Mouse (Mus musculus) activated CD4-positive, CD25-positive, alpha-beta regulatory T cell, adult 4 months (primary cell): ENCODE results near the gene Gm7978. TPM values are rescaled to one million over a fixed set of nuclear protein-coding genes. Genes with fewer than 3 reads are reported as not detected.
"Not testable (repeated sequence)": the region's sequence is repeated elsewhere in the genome, so short reads cannot be mapped to it uniquely, and the experiment has no call there.

ENCODE experiments used
- ATAC-seq: one replicate; pipeline ENCODE4 v1.8.0; 2017
- polyA plus RNA-seq, 2 experiments: library from polyadenylated mRNA; unstranded; fragments of 100-300 nt; shearing (Covaris generic); gene quantifications; one replicate each; pipeline ENCODE4 v1.2.1; 2017

The Gm7978 gene
- not detected for polyA plus RNA-seq

- ATAC-seq: not testable (repeated sequence)
These were observed at the start of gene Gm7978 for GRCm38 (mm10) chr5:95736073-95736472. TSS of gene Gm7978 (minus strand) at chr5:95736173.

DNA sequence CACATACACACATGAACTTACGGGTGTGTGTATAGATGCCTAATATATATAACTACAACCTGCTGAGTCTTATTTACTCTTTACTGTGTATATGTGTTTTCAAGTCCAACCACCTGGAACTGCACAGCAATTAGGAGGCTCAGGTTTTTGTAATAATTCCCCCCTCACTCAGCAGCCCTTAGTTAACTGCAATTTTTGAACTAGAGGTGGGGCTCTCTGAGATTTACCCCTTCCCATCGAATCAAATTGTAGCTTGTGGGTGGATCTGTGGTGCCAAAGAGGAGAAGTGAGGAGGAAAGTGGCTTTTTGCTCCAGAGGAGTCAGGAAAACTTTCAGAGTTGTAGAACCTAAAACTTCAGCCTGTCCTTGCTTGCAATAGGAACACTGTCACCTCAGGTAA lies 39.7 kb upstream of the Gm7978 start, which contains the start of gene E330014E10Rik:
Gene E330014E10Rik (plus strand): TSS at position 301 of the 400 bp plus-strand sequence.
- ATAC-seq: not testable (repeated sequence)

- ATAC-seq: not testable (repeated sequence)
These were observed 5.7 kb upstream of the Gm7978 start, which contains the start of gene Gm7982 for GRCm38 (mm10) chr5:95741714-95742113. TSS of gene Gm7982 (plus strand) at chr5:95742014.

Other genes with a start within 250 kb of the Gm7978 start
- not detected for gene Gm3286, start 225.4 kb downstream of the Gm7978 start, polyA plus RNA-seq
- gene Gm7971, start 141.3 kb downstream of the Gm7978 start, polyA plus RNA-seq: not detected
- gene Gm7982, start 5.8 kb upstream of the Gm7978 start, polyA plus RNA-seq: not detected
- gene E330014E10Rik, start 39.8 kb upstream of the Gm7978 start, polyA plus RNA-seq: not detected
- gene Cxcl13, start 220.8 kb upstream of the Gm7978 start, polyA plus RNA-seq: under 1 TPM in 1 of 2 experiments, not detected in 1; 0.45 TPM